In genomic region chr2:155952006-155952405, GRCm38 (mm10) we compare ENCODE assay signal across 11 mouse cellular contexts. TPM values are rescaled to one million over a fixed set of nuclear protein-coding genes. Genes with fewer than 3 reads are reported as not detected.
A peak's percentile ranks its signal among the peaks of the same experiment; 100 is the strongest.
DNase-seq lines count a peak whose midpoint lies in the region; ATAC-seq and TF ChIP-seq lines count a peak whose summit lies in the region.
"Had no signal": no experiment of that assay in that cellular context is flagged by ENCODE, and none has a peak within 500 bp of the region (broad histone marks: within the 10 kb centered on the region; RNA-seq: fewer than 3 reads in every experiment).

No protein-coding gene starts in this region.

- TF ChIP-seq CTCF in lung, adult 2 months (IDR thresholded peaks at IDR 0.05; ENCODE audit: insufficient read depth, low read length), result peak; percentile 20; the same call in 1 of the 2 replicates

- no peak overlapping the region for H3K4me3 ChIP-seq in lung, adult 2 months (replicated peaks; ENCODE audit: extremely low read depth, low read depth, low read length)
- H3K4me3 ChIP-seq: lung, embryonic 15.5 days; stomach, embryonic 15.5 days had no signal

- peak; percentile 62 for DNase-seq in CD4-positive, CD25-positive, alpha-beta regulatory T cell, adult 2 months (ENCODE audit: low read depth, low spot score)
- DNase-seq in ovary, postnatal 14 days (ENCODE audit: low spot score), result peak; percentile 46
- no peak for DNase-seq in ovary, adult 18-20 months (ENCODE audit: low spot score)
- peak; percentile 69 to 86 for DNase-seq in cerebellum, postnatal 25 days
- peak; percentile 86 for DNase-seq in kidney, postnatal 10 days
- peak; percentile 31 for DNase-seq in lung, adult 2 months
- DNase-seq in thymus, postnatal 36 days, result peak; percentile 51 to 59

- H3K4me1 ChIP-seq in lung, adult 2 months (ENCODE audit: control insufficient read depth, insufficient read depth, low read length), result no peaks in the 10 kb centered on the region
- H3K4me1 ChIP-seq: stomach, embryonic 15.5 days had no signal

- no peak for ATAC-seq in CD4-positive, CD25-positive, alpha-beta regulatory T cell, adult 4 months

- no peak for TF ChIP-seq POLR2A in lung, adult 2 months (IDR thresholded peaks at IDR 0.05; ENCODE audit: borderline replicate concordance, extremely low read depth, low read depth, low read length)

RNA-seq across cellular contexts. Expression of gene Cep250, which starts 4.3 kb away (rescaled TPM):
- 10 to 100 TPM; 34.0 to 50.2 TPM for polyA plus RNA-seq in CD4-positive, CD25-positive, alpha-beta regulatory T cell, adult 4 months (2017; shearing (Covaris generic))
- polyA plus RNA-seq in lung, adult 2 months (2012; rRNA removed), result 7.1 and 9.1 TPM in 2 replicates

RNA-seq across cellular contexts. Expression of gene Gdf5, which starts 6.8 kb away (rescaled TPM):
- polyA plus RNA-seq in CD4-positive, CD25-positive, alpha-beta regulatory T cell, adult 4 months (2017; shearing (Covaris generic)), result not detected
- 0.37 and 0.59 TPM in 2 replicates for polyA plus RNA-seq in lung, adult 2 months (2012; rRNA removed)
- polyA plus RNA-seq: C2C12 had no signal

RNA-seq across cellular contexts. Expression of gene Gm15557, which starts 11.5 kb away (rescaled TPM):
- not detected for polyA plus RNA-seq in CD4-positive, CD25-positive, alpha-beta regulatory T cell, adult 4 months (2017; shearing (Covaris generic))
- not detected in 2 replicates for polyA plus RNA-seq in lung, adult 2 months (2012; rRNA removed)
- polyA plus RNA-seq: C2C12; lung, embryonic 15.5 days; stomach, embryonic 15.5 days had no signal

RNA-seq across cellular contexts. Expression of gene Uqcc1, which starts 21.9 kb away (rescaled TPM):
- polyA plus RNA-seq in CD4-positive, CD25-positive, alpha-beta regulatory T cell, adult 4 months (2017; shearing (Covaris generic)), result 10 to 100 TPM; 43.5 to 57.6 TPM
- polyA plus RNA-seq in lung, adult 2 months (2012; rRNA removed), result 13.5 and 24.0 TPM in 2 replicates

RNA-seq across cellular contexts. Expression of gene 6430550D23Rik, which starts 55.8 kb away (rescaled TPM):
- 1 to 10 TPM; 1.1 to 4.9 TPM for polyA plus RNA-seq in CD4-positive, CD25-positive, alpha-beta regulatory T cell, adult 4 months (2017; shearing (Covaris generic))
- polyA plus RNA-seq in lung, adult 2 months (2012; rRNA removed), result 1.0 and 1.8 TPM in 2 replicates
